Comparison of ENCODE assay signal across 8 mouse cellular contexts in genomic region chr12:70827187-70827900, GRCm38 (mm10). TPM values are rescaled to one million over a fixed set of nuclear protein-coding genes. Genes with fewer than 3 reads are reported as not detected.
DNase-seq lines count a peak whose midpoint lies in the region; ATAC-seq and TF ChIP-seq lines count a peak whose summit lies in the region.

No protein-coding gene starts in this region.

- H3K4me3 ChIP-seq in gastrocnemius, adult 2 months, result peak overlapping the region; percentile 79
- peak overlapping the region; percentile 43; the same call in 1 of the 2 replicates for H3K4me3 ChIP-seq in G1E (ENCODE audit: low read depth, low read length)
- H3K4me3 ChIP-seq in forebrain, embryonic 16.5 days (replicated peaks; ENCODE audit: low read length), result peak overlapping the region; percentile 73
- H3K4me3 ChIP-seq in liver, embryonic 13.5 days (replicated peaks), result peak overlapping the region; percentile 74; the same call in 1 of the 2 replicates

- no peak for ATAC-seq in G1E (ENCODE audit: extremely low read depth, insufficient number of reproducible peaks, low FRiP score, poor library complexity, severe bottlenecking)
- no peak for ATAC-seq in forebrain, embryonic 16.5 days
- no peak for ATAC-seq in liver, embryonic 13.5 days (ENCODE audit: low read depth)

- no peaks in the 10 kb centered on the region for H3K9me3 ChIP-seq in G1E (replicated peaks)
- no peaks in the 10 kb centered on the region for H3K9me3 ChIP-seq in forebrain, embryonic 16.5 days (ENCODE audit: control insufficient read depth, low read length)
- H3K9me3 ChIP-seq in liver, embryonic 13.5 days (replicated peaks), result no peaks in the 10 kb centered on the region

- WGBS in forebrain, embryonic 16.5 days, result 20% methylated on average over 9 of the region's 9 CpGs
- WGBS in liver, embryonic 13.5 days (ENCODE audit: insufficient replicate concordance), result 20% methylated on average over 9 of the region's 9 CpGs

- peak overlapping the region; percentile 98 for H3K27ac ChIP-seq in gastrocnemius, adult 2 months
- H3K27ac ChIP-seq in forebrain, embryonic 16.5 days (ENCODE audit: low read length), result no peak overlapping the region
- H3K27ac ChIP-seq in liver, embryonic 13.5 days, result no peak overlapping the region

- peaks cover 12% of the 10 kb centered on the region for H3K27me3 ChIP-seq in G1E (ENCODE audit: insufficient read depth, low read length)
- no peaks in the 10 kb centered on the region for H3K27me3 ChIP-seq in forebrain, embryonic 16.5 days (replicated peaks; ENCODE audit: control insufficient read depth, insufficient read depth, low read length)
- H3K27me3 ChIP-seq in liver, embryonic 13.5 days, result peaks cover 9% of the 10 kb centered on the region
- H3K27me3 ChIP-seq in splenic B cell, adult 2 months (ENCODE audit: control insufficient read depth, insufficient read depth, low read length, poor library complexity, severe bottlenecking), result no peaks in the 10 kb centered on the region

- peaks cover 53% of the 10 kb centered on the region for H3K4me1 ChIP-seq in G1E (ENCODE audit: insufficient read depth, low read depth, low read length)
- peaks cover 21% of the 10 kb centered on the region for H3K4me1 ChIP-seq in forebrain, embryonic 16.5 days (replicated peaks; ENCODE audit: control insufficient read depth, insufficient read depth, low read length)
- peaks cover 48% of the 10 kb centered on the region for H3K4me1 ChIP-seq in liver, embryonic 13.5 days (replicated peaks)

- peak overlapping the region; percentile 75 for H3K9ac ChIP-seq in forebrain, embryonic 16.5 days (replicated peaks; ENCODE audit: low read depth, low read length)
- H3K9ac ChIP-seq in liver, embryonic 13.5 days, result peak overlapping the region; percentile 8; the same call in 1 of the 2 replicates

- DNase-seq in gastrocnemius, adult 2 months, result no peak
- DNase-seq in gastrocnemius, postnatal 25 days, result no peak
- DNase-seq in G1E (ENCODE audit: low spot score), result no peak
- DNase-seq in liver, embryonic 13.5 days, result no peak
- DNase-seq in splenic B cell, adult 2 months (ENCODE audit: low read depth, low spot score), result peak; percentile 6
- no peak for DNase-seq in gastrocnemius, adult 18-20 months (ENCODE audit: low spot score)
- no peak for DNase-seq in adrenal gland, postnatal 14 days

- peak overlapping the region; percentile 79 for H3K4me2 ChIP-seq in forebrain, embryonic 16.5 days (ENCODE audit: low read length)
- peak overlapping the region; percentile 97 for H3K4me2 ChIP-seq in liver, embryonic 13.5 days

- H3K36me3 ChIP-seq in G1E (replicated peaks), result no peaks in the 10 kb centered on the region
- no peaks in the 10 kb centered on the region for H3K36me3 ChIP-seq in forebrain, embryonic 16.5 days (ENCODE audit: control insufficient read depth, insufficient read depth)
- no peaks in the 10 kb centered on the region for H3K36me3 ChIP-seq in liver, embryonic 13.5 days
- no peaks in the 10 kb centered on the region for H3K36me3 ChIP-seq in splenic B cell, adult 2 months (ENCODE audit: control insufficient read depth, insufficient read depth, low read length, poor library complexity, severe bottlenecking)

- intact Hi-C loops in gastrocnemius, adult 2 months (cut with DNase I), result loop anchor here (2.0 to 10.0 kb wide), 5 partner anchors 49 to 1257 kb away; partner anchors contain the start of genes Jkamp and L3hypdh

- no peak for TF ChIP-seq CTCF in gastrocnemius, adult 2 months (IDR thresholded peaks at IDR 0.05)
- TF ChIP-seq CTCF in G1E (IDR thresholded peaks at IDR 0.05; ENCODE audit: low read depth, low read length), result no peak

RNA-seq across cellular contexts. Expression of gene Frmd6, which starts 2.0 kb away (rescaled TPM):
- 10 to 100 TPM in 1 of 2 experiments, 1 to 10 TPM in 1; 9.8 to 14.2 TPM for total RNA-seq in gastrocnemius, adult 2 months (2021)
- total RNA-seq in gastrocnemius, postnatal 25 days (2021), result 10 to 100 TPM; 13.6 to 16.1 TPM
- total RNA-seq in G1E (2014; fragmentation: Nextera tagmentation) (10.4 and 14.8 TPM in 2 replicates), G1E (2017) (8.3 and 9.0 TPM in 2 replicates)
- polyA plus RNA-seq in G1E (2012), result 5.8 and 6.0 TPM in 2 replicates
- 12.5 and 16.6 TPM in 2 replicates for polyA plus RNA-seq in forebrain, embryonic 16.5 days (2015; fragmentation: Nextera tagmentation; extraction: Ambion mirVana)
- 3.0 and 4.7 TPM in 2 replicates for polyA plus RNA-seq in liver, embryonic 13.5 days (2015; fragmentation: Nextera tagmentation; extraction: Ambion mirVana)
- 10 to 100 TPM; 10.2 to 18.8 TPM for total RNA-seq in gastrocnemius, adult 18-20 months (2021)
- 44.9 and 45.1 TPM in 2 replicates for total RNA-seq in adrenal gland, postnatal 14 days (2021)
